Mouse (Mus musculus): ENCODE measurements around the gene Chrna10.

DNA sequence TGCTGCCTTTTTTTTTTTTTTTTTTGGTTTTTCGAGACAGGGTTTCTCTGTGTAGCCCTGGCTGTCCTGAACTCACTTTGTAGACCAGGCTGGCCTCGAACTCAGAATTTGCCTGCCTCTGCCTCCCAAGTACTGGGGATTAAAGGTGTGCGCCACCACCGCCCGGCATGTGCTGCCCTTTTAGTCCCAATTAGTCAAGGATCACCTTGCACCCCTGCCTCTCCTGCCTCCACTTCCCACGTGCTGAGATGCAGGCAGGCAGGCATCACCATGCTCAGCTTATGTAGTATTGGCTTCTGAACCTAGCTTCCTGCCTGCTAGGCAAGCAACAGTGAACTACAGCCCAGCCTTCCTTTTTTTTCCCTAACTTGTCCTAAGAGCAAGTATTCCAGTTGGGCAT lies 754 bp upstream of the Chrna10 start:
- TF ChIP-seq POLR2A (IDR thresholded peaks at IDR 0.05; ENCODE audit: low read depth, low read length): no peak
- no peak for TF ChIP-seq CTCF (IDR thresholded peaks at IDR 0.05; ENCODE audit: extremely low read depth, insufficient read length, insufficient replicate concordance, low read depth, low read length)

Data from small intestine, adult 2 months (tissue).